Mouse (Mus musculus) left cerebral cortex, adult 8-10 months (tissue): ENCODE results near the gene Tgfb1. TPM values are rescaled to one million over a fixed set of nuclear protein-coding genes. Genes with fewer than 3 reads are reported as not detected.

ENCODE experiments used
- DNase-seq, 2 experiments: peaks; one replicate each; pipeline ENCODE4 v3.0.0; 2022; ENCODE audit warnings: low spot score in 2 of 2
- total RNA-seq, 4 experiments: library from RNA; stranded (reverse); gene quantifications; 2 replicates each; pipeline ENCODE4 v1.2.4; 2022

Tgfb1 gene
- total RNA-seq, 4 experiments from 2014 or later: 6.1 to 19.9 (median 11.1) TPM

DNA sequence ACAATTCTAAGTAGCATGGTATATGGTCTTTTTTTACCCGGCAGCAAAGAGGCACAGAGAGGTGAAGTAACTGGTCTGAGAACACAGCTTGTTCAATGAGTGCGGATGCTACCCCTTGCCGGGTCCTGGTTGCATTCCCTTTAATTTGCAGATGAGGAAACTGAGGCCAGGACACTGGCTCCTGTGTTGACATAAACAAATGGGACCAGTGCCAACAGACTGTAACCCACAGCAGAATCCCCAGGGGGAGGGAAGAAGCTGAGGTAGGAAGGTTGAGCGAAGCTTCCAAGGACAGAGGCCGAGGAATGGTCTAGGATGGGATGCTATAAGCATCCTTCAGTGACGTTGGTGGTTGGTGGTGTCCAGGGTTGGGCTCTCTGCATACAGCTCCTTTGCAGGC lies 11.4 kb upstream of the Tgfb1 start:
- no peak for DNase-seq

DNA sequence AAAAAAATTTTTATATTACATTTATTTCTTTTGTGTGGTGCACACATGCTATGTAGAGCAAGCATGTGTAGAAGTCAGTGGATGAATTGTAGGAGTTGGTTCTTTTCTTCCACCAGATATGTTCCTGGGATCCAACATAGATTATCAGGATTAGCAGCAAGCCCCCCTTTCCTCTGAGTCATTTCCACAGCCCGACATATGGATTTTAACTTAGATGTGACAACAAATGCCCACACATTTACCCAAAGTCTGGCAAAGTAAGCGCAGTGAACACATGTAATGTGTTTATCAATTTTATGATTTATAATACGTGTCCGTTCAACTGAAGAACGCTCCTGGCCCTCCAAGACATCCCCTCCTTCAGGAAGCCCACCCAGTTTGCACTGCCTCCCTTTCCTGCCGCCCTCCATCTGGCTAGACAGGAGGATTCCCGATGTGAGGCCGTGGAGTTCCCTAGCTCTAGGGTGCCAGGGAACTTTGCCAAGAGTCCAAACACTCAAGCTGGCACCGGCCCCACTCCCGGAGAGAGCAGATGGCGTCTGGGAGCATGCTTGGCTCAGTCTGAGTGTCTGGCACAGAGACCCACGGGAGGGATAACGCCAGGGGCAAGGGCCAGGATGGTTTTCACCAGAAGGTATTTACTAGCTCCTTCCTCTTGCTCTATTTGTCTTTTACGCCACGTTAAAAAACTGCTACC lies 10.6 kb upstream of the Tgfb1 start:
- DNase-seq: peak; percentile 83 to 89

DNA sequence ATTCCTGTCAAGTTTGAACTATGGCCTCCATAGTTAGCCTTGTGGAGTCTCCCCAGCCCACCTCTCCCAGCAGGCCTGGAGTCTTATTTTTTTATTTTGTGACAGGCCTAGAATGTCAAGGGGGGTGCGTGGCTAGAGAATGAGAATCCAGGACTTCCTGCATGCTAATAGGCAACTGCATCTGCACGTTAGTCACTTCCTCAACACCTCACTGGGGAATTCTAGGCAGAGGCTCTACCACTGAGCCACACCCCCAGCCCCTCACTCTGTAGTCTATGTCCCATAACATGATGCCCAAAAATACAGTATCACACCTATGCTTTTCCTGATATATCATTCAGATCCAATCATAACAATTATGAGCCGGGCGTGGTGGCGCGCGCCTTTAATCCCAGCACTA lies 9.8 kb upstream of the Tgfb1 start:
- no peak for DNase-seq

GRCm38 (mm10) chr7:25679971-25680370 lies 6.8 kb upstream of the Tgfb1 start:
- no peak for DNase-seq

DNA sequence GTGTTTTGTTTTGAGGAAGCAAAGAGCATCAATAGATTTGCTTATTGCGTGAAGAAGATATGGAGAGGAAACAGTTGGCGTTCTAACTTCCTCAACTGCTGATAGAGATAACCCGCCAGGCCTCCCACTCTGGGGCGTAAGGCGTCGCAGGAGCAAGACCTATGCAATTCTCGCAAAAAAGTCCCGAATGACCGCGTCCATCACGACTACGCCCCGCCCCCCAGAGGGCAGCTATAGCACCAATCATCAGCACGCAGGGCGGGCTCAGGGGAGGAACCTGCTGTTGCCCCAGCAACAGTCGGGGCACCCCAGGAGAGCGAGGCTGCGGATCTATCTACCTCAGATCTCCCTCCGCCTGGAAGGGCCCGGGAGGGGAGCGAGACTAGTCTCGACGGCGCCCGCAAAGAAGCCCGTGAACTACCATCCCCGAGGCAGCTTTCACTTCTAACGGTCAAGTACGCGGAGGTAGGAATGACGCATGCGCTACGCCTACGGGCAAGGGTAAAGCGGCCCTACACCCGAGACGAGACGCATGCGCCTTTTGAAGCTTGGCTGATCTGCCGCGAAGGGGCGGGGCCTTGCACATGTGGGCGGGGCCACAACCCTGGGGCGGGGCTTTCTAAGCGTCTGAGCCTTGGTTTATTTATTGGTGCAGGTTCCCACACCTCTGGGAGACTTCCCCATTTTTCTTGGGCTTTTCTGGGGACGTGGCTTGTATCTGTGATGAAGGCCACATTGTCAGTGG lies 6.1 kb upstream of the Tgfb1 start, which contains the start of gene B9d2:
Gene B9d2 (plus strand): TSS at position 267 of the 745 bp plus-strand sequence.
- DNase-seq: peak; percentile 93 to 95

DNA sequence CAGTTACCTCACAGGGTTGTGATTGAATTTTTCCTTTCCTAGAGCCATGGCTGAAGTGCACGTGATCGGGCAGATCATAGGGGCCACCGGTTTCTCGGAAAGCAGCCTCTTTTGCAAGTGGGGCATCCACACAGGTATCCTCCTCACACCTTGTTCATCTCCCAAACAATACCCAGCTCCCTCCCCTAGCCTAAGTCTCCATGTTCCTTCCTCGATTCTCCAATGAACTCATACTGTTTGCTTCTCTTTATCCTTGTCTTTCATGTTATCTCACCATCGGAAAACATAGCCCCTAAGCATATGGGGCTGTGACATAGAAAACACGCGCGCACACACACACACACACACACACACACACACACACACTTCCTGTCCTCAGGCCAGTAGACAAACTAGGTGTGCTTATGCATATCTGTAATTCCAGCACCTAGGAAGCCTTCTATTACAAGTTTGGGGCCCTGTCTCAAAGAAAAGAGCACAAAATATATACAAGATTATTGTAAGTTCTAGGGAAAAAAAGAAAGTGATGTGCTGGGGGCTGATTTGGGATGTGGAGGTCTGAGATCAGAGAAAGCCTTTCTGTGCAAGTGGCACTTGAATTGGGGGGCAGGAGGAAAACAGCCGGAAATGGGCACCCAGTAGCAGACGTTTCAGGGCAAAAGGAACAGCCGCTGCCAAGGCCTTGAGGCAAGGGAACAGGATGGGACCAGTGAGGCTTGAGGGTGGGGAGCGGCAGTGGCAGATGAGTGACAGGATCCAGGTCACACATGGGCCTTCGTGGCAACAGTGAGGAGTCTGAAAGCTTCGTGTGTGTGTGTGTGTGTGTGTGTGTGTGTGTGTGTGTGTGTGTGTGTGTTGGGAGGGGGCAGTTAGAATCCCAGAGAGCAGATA lies 5.2 kb upstream of the Tgfb1 start:
- no peak for DNase-seq

- DNase-seq: no peak
These were observed 3.2 kb upstream of the Tgfb1 start for GRCm38 (mm10) chr7:25683474-25684180.

GRCm38 (mm10) chr7:25684659-25685058 lies 2.1 kb upstream of the Tgfb1 start:
- no peak for DNase-seq

GRCm38 (mm10) chr7:25685926-25686470 lies 804 bp upstream of the Tgfb1 start:
- no peak for DNase-seq

- no peak for DNase-seq
These were observed 1.1 kb downstream of the Tgfb1 start for GRCm38 (mm10) chr7:25687811-25688401.

DNA sequence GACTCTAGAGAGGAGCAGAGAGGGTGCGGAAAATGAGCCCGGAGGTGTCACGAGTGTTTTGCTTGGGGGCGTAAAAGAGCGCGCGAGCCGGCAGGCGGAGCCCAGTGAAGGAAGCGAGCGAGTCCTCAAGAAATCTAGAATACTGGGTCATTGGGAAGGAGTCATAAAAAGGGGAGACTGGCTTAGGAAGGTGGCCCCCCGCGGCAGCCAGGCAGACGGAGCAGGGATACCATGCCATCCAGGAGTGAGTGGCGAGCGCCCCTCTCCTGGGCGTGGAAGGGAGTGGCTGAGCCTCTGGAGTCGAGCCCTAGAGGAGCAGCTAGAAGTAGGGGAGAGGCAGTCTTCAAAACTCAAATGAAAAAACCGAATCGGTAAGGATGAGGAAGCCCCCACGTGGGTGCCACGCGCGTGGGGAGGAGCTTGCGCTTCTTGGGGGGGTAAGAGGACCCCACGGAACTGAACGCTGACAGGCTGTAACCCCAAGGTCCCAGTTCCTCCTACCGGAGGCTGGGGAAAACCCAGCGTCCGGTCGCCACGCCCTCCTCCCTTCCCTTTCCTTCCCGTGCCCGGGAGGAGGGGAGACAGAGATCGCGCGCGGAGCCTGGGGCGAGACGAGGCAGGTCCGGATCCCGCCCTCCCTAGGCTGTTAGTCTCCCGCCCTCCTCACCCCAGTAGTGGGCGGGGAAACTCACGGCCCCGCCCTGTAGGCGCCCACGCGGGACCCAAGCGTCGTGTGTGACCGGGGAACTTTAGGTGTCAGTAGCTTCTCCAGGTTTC lies 2.2 kb downstream of the Tgfb1 start:
- no peak for DNase-seq

DNA sequence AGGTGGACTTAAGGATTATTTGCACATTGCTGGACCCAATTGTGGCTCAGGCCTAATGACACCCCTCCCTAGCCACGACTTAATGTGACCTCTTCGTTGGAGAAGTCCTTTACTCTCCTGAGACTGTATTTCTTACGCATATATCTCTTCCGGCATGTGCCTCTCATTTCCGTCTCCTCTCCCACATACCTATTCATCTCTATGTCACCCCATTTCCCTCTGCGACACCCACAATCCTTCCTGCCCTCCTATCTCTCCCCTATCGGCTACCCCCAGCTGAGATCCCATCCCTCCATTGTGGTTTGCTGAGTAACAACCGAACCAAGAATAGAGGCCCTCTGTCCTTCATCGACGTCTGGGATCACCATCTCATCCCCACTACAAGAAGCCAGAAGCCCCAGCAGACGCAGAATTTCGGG lies 2.8 kb downstream of the Tgfb1 start:
- DNase-seq: no peak

DNA sequence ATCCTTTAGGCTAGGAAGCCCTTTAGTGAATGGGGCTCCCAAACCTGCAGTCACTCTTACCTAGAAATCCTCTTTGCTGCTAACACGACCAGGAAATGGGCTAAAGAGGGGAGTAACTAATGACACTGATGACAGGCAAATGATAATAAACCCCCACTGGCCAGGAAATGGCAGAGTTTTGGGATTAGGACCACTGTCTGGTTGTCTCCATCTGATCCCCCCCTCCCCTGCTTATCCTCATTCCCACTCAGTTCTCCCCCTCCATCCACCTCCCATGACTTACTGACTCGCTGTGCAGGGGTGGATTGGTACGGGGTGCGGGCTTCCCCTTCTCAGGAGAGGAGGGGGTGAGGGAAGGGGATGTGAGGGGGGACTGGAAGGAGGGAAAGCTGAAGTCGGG lies 3.2 kb downstream of the Tgfb1 start:
- no peak for DNase-seq

DNA sequence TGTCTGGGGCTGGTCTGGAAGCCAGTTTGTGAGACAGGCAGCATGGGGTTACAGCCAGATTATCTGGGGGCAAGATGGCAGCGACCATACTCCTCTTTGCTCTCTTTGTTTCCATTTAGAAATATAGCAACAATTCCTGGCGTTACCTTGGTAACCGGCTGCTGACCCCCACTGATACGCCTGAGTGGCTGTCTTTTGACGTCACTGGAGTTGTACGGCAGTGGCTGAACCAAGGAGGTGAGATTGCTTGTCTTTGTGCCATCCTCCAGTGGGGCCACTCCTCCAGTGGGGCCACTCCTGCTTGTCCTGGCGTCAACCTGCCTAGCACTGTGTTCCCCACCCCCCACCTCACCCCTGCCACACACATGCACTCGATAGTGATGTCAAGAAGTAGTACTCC lies 7.3 kb downstream of the Tgfb1 start:
- no peak for DNase-seq

DNA sequence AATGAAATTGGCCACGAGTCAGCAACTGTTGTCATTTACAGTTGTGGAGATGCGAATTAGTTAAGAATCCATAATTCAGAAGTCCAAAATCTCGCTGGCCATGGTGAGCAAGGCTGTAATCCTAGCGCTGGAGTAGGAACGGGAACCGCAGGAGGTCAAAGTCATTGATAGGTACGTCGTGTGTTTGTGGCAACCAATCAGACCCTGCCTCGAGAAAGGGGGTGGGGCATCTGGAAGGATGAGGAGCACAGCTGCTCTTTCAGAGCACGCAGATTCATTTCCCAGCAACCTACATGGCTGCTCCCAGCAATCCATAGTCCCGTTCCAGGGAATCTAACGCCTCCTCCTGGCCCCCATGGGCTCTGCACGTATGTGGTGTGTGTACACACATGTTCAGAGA lies 13.0 kb downstream of the Tgfb1 start:
- DNase-seq: no peak

GRCm38 (mm10) chr7:25700732-25701131 lies 13.9 kb downstream of the Tgfb1 start:
- DNase-seq: no peak

GRCm38 (mm10) chr7:25702350-25702749 lies 15.5 kb downstream of the Tgfb1 start:
- no peak for DNase-seq

DNA sequence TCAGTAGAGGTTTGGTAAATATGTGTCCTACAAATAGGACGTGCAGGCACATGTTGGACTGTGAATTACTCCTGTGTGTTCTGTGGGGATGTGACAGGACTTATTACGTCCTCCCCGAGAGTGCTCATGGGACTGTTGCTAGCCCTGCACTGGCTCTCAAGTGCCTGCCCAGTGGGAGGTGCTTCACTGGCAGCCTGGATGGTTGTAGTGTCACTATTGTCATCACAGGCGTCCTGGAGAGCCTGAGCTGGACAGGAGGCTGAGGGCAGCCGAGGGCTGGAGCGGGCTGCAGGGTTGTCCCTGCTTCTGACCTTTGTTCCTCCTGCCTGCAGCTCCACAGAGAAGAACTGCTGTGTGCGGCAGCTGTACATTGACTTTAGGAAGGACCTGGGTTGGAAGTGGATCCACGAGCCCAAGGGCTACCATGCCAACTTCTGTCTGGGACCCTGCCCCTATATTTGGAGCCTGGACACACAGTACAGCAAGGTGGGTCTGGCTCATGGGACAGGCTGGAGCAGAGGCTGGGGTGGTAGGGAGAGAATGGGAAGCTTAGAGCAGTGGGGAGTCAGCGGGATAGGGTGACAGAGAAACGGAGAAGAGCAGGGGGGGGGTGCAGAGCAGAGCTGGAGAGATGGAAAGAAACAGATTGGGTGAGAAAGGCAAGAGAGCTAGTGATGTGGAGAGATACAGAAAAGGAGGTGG lies 17.1 kb downstream of the Tgfb1 start:
- no peak for DNase-seq

GRCm38 (mm10) chr7:25704716-25705364 lies 18.0 kb downstream of the Tgfb1 start:
- no peak for DNase-seq
